Mouse (Mus musculus) T-helper 1 cell (primary cell): ENCODE measurements around the gene Taf1b.

Source experiments
- in situ Hi-C: fragments of 300-600 bp; cut with MboI, MseI; formaldehyde crosslinking; loops from one replicate; pipeline ENCODE4 v1.15.1; 2025; ENCODE audit warnings: high pct_unique_total_duplicates

The Taf1b gene

GRCm38 (mm10) chr12:24600806-24601205, 102.6 kb downstream of the Taf1b start:
- in situ Hi-C loops, result loop anchor here (5.0 kb wide), 1 partner anchor 96 kb away; no protein-coding TSS in a partner anchor

DNA sequence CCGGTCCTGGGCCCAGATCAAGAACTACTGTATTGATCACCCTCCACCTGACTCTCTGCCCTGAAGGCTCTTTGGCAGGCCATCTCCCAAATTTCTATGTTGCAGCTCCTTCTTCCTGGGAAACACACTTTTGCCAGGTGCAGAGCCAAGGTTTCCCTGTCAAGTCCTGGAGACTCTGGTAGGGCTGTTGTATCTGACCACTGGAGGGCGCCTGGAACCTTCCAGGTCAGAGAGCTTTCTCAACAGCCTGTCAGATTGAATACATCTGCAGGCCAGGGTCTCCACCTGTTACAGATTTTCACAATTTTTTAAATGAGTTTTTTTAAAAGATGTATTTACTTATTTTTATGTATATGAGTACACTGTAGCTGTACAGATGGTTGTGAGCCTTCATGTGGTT, 105.1 kb downstream of the Taf1b start:
- in situ Hi-C loops, result loop anchor here (5.0 kb wide), 1 partner anchor 94 kb away; no protein-coding TSS in a partner anchor

DNA sequence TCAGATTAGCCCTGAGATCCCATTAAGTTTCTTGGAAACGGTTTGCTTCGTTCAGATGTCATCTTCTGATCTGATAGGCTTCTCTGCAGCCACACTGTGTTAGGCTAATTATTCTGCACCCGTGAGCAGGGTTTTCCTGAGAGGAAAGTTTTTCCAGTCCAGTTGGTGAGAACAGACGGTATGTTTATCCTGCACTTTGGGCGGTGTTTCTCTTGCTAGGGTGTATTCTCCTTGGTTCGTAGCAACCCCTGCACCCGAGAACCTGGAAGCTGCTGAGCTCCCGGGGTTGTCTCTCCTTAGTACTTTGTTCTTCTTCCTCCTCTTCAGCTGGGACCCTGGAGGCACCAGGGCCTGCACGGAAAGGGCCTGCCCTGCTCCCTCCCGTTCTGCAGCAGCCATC, 108.0 kb downstream of the Taf1b start:
- in situ Hi-C loops, result loop anchor here (5.0 kb wide), 1 partner anchor 129 kb away; no protein-coding TSS in a partner anchor
